Mouse (Mus musculus) lung, adult 2 months (tissue): Measurements from ENCODE around the gene Lnpk.

Source experiments
- CTCF ChIP-seq: fragments of 200-500 bp; IDR thresholded peaks from 2 replicates; pipeline ENCODE4 v1.5.1; 2011; ENCODE audit warnings: mild to moderate bottlenecking, low read length, control low read depth; ENCODE audit not compliant: insufficient read depth
- POLR2A ChIP-seq: fragments of 200-500 bp; IDR thresholded peaks from 2 replicates; pipeline ENCODE4 v1.6.1; 2011; ENCODE audit warnings: low read depth, mild to moderate bottlenecking, control low read depth, low read length, borderline replicate concordance; ENCODE audit errors: extremely low read depth

DNA sequence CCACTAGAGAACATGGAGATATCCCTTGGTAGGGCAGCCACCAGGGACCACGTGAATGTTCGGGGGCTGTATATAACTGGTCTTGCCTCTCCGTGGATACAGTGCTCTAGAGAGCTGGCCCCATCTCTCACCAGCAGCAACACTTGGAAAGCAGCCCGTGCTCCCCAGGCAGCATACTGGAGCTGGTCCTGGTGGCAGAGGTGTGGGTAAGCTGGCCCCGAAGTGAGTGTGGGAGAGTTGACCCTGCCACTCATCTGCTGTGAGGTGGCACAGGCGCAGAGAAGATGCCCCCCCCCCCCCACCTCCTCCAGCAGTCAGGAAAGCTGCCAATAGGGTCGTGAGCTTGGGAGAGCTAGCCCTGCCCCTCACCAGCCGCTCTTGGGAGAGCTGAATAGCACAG lies 72.8 kb downstream of the Lnpk start:
- no peak for TF ChIP-seq CTCF
- no peak for TF ChIP-seq POLR2A
